Mouse (Mus musculus) MEL (cell line): ENCODE measurements around the gene Il34. TPM values are rescaled to one million over a fixed set of nuclear protein-coding genes. Genes with fewer than 3 reads are reported as not detected.

Source experiments
- DNase-seq: peaks from one replicate; pipeline ENCODE4 v3.0.0; 2011; ENCODE audit warnings: low read depth, low spot score
- H3K27ac ChIP-seq: 2 replicates; pipeline ENCODE4 v1.5.1; 2012; ENCODE audit warnings: low read depth, mild to moderate bottlenecking, control low read depth, low read length, moderate library complexity; ENCODE audit not compliant: control insufficient read depth
- H3K27me3 ChIP-seq, 2 experiments: fragments of 150-350 bp in 1 of 2; sonication (generic) in 1 of 2; 2 replicates each; pipeline ENCODE4 v1.6.1; 2012; ENCODE audit warnings: low read length in 2 of 2, mild to moderate bottlenecking in 2 of 2, improper control_type of control experiment in 1 of 2, moderate library complexity in 1 of 2; ENCODE audit not compliant: insufficient read depth in 2 of 2, control insufficient read depth in 1 of 2
- H3K36me3 ChIP-seq, 2 experiments: 2 replicates each; pipeline ENCODE4 v1.6.1; 2012 to 2014; ENCODE audit warnings: low read length in 2 of 2, improper control_type of control experiment in 1 of 2, inconsistent platforms in 1 of 2, mild to moderate bottlenecking in 1 of 2; ENCODE audit not compliant: insufficient read depth in 2 of 2, control insufficient read depth in 1 of 2
- H3K4me1 ChIP-seq, 2 experiments: fragments of 150-350 bp in 1 of 2; sonication (generic) in 1 of 2; 2 replicates each; pipeline ENCODE4 v1.6.1; 2012; ENCODE audit warnings: low read length in 2 of 2, improper control_type of control experiment in 1 of 2, mild to moderate bottlenecking in 1 of 2; ENCODE audit not compliant: insufficient read depth in 2 of 2, control insufficient read depth in 1 of 2
- H3K4me3 ChIP-seq, 2 experiments: fragments of 150-350 bp in 1 of 2; sonication (generic) in 1 of 2; 2 replicates each; pipeline ENCODE4 v1.5.1; 2012; ENCODE audit warnings: low read depth in 2 of 2, low read length in 2 of 2, mild to moderate bottlenecking in 2 of 2, moderate library complexity in 2 of 2, control low read depth in 1 of 2, improper control_type of control experiment in 1 of 2; ENCODE audit not compliant: control insufficient read depth in 1 of 2, insufficient read depth in 1 of 2
- H3K79me2 ChIP-seq: 2 replicates; pipeline ENCODE4 v1.6.1; 2012; ENCODE audit warnings: mild to moderate bottlenecking, low read length, moderate library complexity; ENCODE audit not compliant: control insufficient read depth, poor library complexity, insufficient read depth
- H3K9ac ChIP-seq: 2 replicates; pipeline ENCODE4 v1.6.1; 2012; ENCODE audit warnings: low read depth, mild to moderate bottlenecking, control low read depth, low read length, moderate library complexity; ENCODE audit not compliant: control insufficient read depth, poor library complexity, severe bottlenecking
- H3K9me3 ChIP-seq: fragments of 150-350 bp; sonication (generic); replicated peaks from 2 replicates; pipeline ENCODE4 v1.6.1; 2012; ENCODE audit warnings: mild to moderate bottlenecking, low read length, improper control_type of control experiment, moderate library complexity; ENCODE audit not compliant: insufficient read depth
- BHLHE40 ChIP-seq: IDR thresholded peaks from 2 replicates; pipeline ENCODE4 v1.6.1; 2012; ENCODE audit warnings: low read depth, mild to moderate bottlenecking, inconsistent platforms, low read length, improper control_type of control experiment, borderline replicate concordance
- CHD1 ChIP-seq: IDR thresholded peaks from 2 replicates; pipeline ENCODE4 v1.6.1; 2012; ENCODE audit warnings: low read depth, mild to moderate bottlenecking, inconsistent platforms, low read length, improper control_type of control experiment
- CHD2 ChIP-seq: IDR thresholded peaks from 2 replicates; pipeline ENCODE4 v1.6.1; 2011; ENCODE audit warnings: low read length, improper control_type of control experiment
- CTCF ChIP-seq, 3 experiments: IDR thresholded peaks in 2 of 3; conservative IDR thresholded peaks in 1 of 3; 2 replicates each; pipeline ENCODE4 v1.5.1; 2011 to 2012; ENCODE audit warnings: low read length in 3 of 3, low read depth in 2 of 3, mild to moderate bottlenecking in 2 of 3, improper control_type of control experiment in 1 of 3, inconsistent platforms in 1 of 3, mixed read lengths in 1 of 3, moderate library complexity in 1 of 3; ENCODE audit not compliant: control insufficient read depth in 1 of 3, insufficient read depth in 1 of 3, poor library complexity in 1 of 3, severe bottlenecking in 1 of 3
- E2F4 ChIP-seq: IDR thresholded peaks from 2 replicates; pipeline ENCODE4 v1.6.1; 2011; ENCODE audit warnings: low read depth, low read length, improper control_type of control experiment, borderline replicate concordance
- ELF1 ChIP-seq: IDR thresholded peaks from 2 replicates; pipeline ENCODE4 v1.6.1; 2014; ENCODE audit warnings: low read depth, mild to moderate bottlenecking, inconsistent platforms, low read length, improper control_type of control experiment, moderate library complexity
- GABPA ChIP-seq: IDR thresholded peaks from 2 replicates; pipeline ENCODE4 v1.6.1; 2012; ENCODE audit warnings: low read depth, mild to moderate bottlenecking, inconsistent platforms, low read length, improper control_type of control experiment, moderate library complexity
- GATA1 ChIP-seq: IDR thresholded peaks from 2 replicates; pipeline ENCODE4 v1.6.1; 2011; ENCODE audit warnings: low read depth, low read length, improper control_type of control experiment
- HCFC1 ChIP-seq: IDR thresholded peaks from 2 replicates; pipeline ENCODE4 v1.6.1; 2012; ENCODE audit warnings: low read depth, mild to moderate bottlenecking, inconsistent platforms, low read length, improper control_type of control experiment, moderate library complexity
- JUND ChIP-seq: IDR thresholded peaks from 2 replicates; pipeline ENCODE4 v1.6.1; 2011; ENCODE audit warnings: low read depth, mild to moderate bottlenecking, improper control_type of control experiment, low read length
- KAT2A ChIP-seq: conservative IDR thresholded peaks from 2 replicates; pipeline ENCODE4 v1.6.1; 2012; ENCODE audit warnings: low read depth, low read length, improper control_type of control experiment, inconsistent platforms
- MAFK ChIP-seq: IDR thresholded peaks from 2 replicates; pipeline ENCODE4 v1.6.1; 2011; ENCODE audit warnings: low read depth, mild to moderate bottlenecking, low read length, improper control_type of control experiment, borderline replicate concordance
- MAZ ChIP-seq: IDR thresholded peaks from 2 replicates; pipeline ENCODE4 v1.6.1; 2012; ENCODE audit warnings: low read depth, mild to moderate bottlenecking, inconsistent platforms, low read length, improper control_type of control experiment
- MXI1 ChIP-seq: IDR thresholded peaks from 2 replicates; pipeline ENCODE4 v1.6.1; 2011; ENCODE audit warnings: mild to moderate bottlenecking, low read depth, low read length, improper control_type of control experiment
- MYC ChIP-seq: IDR thresholded peaks from 2 replicates; pipeline ENCODE4 v1.6.1; 2011; ENCODE audit warnings: low read depth, mild to moderate bottlenecking, low read length, improper control_type of control experiment, moderate library complexity
- NELFE ChIP-seq: IDR thresholded peaks from 2 replicates; pipeline ENCODE4 v1.6.1; 2011; ENCODE audit warnings: low read depth, low read length, improper control_type of control experiment
- NRF1 ChIP-seq: IDR thresholded peaks from 2 replicates; pipeline ENCODE4 v1.6.1; 2014; ENCODE audit warnings: low read depth, mild to moderate bottlenecking, inconsistent platforms, low read length, improper control_type of control experiment, moderate library complexity; ENCODE audit not compliant: poor library complexity, insufficient read depth, severe bottlenecking
- POLR2AphosphoS2 ChIP-seq: IDR thresholded peaks from 2 replicates; pipeline ENCODE4 v1.6.1; 2011; ENCODE audit warnings: low read length, improper control_type of control experiment
- POLR2AphosphoS5 ChIP-seq: IDR thresholded peaks from 2 replicates; pipeline ENCODE4 v1.6.1; 2012; ENCODE audit warnings: low read depth, borderline replicate concordance, mild to moderate bottlenecking, inconsistent platforms, low read length, moderate library complexity, mixed read lengths
- RCOR1 ChIP-seq: IDR thresholded peaks from 2 replicates; pipeline ENCODE4 v1.6.1; 2012; ENCODE audit warnings: low read depth, mild to moderate bottlenecking, inconsistent platforms, low read length, improper control_type of control experiment
- SIN3A ChIP-seq: IDR thresholded peaks from 2 replicates; pipeline ENCODE4 v1.6.1; 2012; ENCODE audit warnings: low read length, improper control_type of control experiment, inconsistent platforms
- TAL1 ChIP-seq: IDR thresholded peaks from 2 replicates; pipeline ENCODE4 v1.6.1; 2012; ENCODE audit warnings: mild to moderate bottlenecking, inconsistent platforms, low read length, moderate library complexity, mixed read lengths
- TBP ChIP-seq: IDR thresholded peaks from 2 replicates; pipeline ENCODE4 v1.8.0; 2011; ENCODE audit warnings: low read depth, low read length, improper control_type of control experiment
- TCF12 ChIP-seq: IDR thresholded peaks from 2 replicates; pipeline ENCODE4 v1.6.1; 2014; ENCODE audit warnings: low read depth, mild to moderate bottlenecking, inconsistent platforms, low read length, improper control_type of control experiment, moderate library complexity
- UBTF ChIP-seq: IDR thresholded peaks from 2 replicates; pipeline ENCODE4 v1.6.1; 2012; ENCODE audit warnings: low read depth, mild to moderate bottlenecking, inconsistent platforms, low read length, improper control_type of control experiment, moderate library complexity, borderline replicate concordance; ENCODE audit not compliant: insufficient read depth
- USF2 ChIP-seq, 2 experiments: IDR thresholded peaks; 2 replicates each; pipeline ENCODE4 v1.6.1; 2011 to 2012; ENCODE audit warnings: improper control_type of control experiment in 2 of 2, low read length in 2 of 2, borderline replicate concordance in 1 of 2, inconsistent platforms in 1 of 2, low read depth in 1 of 2, mild to moderate bottlenecking in 1 of 2; ENCODE audit not compliant: insufficient read depth in 1 of 2
- ZC3H11A ChIP-seq: IDR thresholded peaks from 2 replicates; pipeline ENCODE4 v1.6.1; 2012; ENCODE audit warnings: low read depth, mild to moderate bottlenecking, inconsistent platforms, low read length, improper control_type of control experiment
- ZKSCAN1 ChIP-seq: IDR thresholded peaks from 2 replicates; pipeline ENCODE4 v1.6.1; 2012; ENCODE audit warnings: low read depth, mild to moderate bottlenecking, inconsistent platforms, low read length, improper control_type of control experiment, moderate library complexity
- ZNF384 ChIP-seq: IDR thresholded peaks from 2 replicates; pipeline ENCODE4 v1.6.1; 2012; ENCODE audit warnings: low read depth, mild to moderate bottlenecking, inconsistent platforms, low read length, improper control_type of control experiment
- polyA plus RNA-seq, 2 experiments: library from polyadenylated mRNA; stranded (reverse) in 1 of 2; unstranded in 1 of 2; fragments of >175 nt in 1 of 2; fragments of >200 nt in 1 of 2; gene quantifications; 2 replicates each; pipeline versions ENCODE4 v1.2.1 to v1.2.4; 2012; ENCODE audit warnings: low replicate concordance in 2 of 2, low read depth in 1 of 2; ENCODE audit not compliant: insufficient read length in 2 of 2, insufficient read depth in 1 of 2, missing spikeins in 1 of 2
- total RNA-seq: library from RNA; depleted of rRNA; stranded (reverse); fragments of 300-350 nt; gene quantifications from 2 replicates; pipeline ENCODE4 v1.2.3, GENCODE M21; 2012

The Il34 gene
- total and polyA plus RNA-seq, 3 experiments, result 0.12 to 0.18 TPM; not detected in 1

DNA sequence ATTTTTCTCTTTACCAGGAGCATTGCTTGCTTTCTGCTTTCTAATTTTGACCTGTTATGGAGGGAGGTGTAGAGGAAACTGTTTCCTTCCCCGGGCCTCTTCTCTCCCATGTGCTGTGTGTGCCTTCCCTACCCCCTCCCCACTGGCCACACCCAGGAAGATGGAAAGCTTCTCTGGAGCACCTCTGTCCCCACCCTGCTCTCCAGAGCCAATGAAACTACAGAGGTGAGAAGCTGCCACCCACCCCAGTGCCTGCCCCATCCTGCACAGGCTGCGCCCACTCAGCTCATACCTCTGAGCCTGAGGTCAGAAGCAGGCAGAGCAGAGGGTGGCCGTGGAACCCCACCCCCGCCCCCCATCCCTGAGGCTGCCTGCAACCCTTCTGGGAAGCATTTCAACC is 51.0 kb downstream of the Il34 start (continued):
- no peak for TF ChIP-seq USF2 (IDR thresholded peaks at IDR 0.05; ENCODE audit: borderline replicate concordance in 1 of 2, insufficient read depth in 1 of 2, low read depth in 1 of 2, low read length in 2 of 2)

DNA sequence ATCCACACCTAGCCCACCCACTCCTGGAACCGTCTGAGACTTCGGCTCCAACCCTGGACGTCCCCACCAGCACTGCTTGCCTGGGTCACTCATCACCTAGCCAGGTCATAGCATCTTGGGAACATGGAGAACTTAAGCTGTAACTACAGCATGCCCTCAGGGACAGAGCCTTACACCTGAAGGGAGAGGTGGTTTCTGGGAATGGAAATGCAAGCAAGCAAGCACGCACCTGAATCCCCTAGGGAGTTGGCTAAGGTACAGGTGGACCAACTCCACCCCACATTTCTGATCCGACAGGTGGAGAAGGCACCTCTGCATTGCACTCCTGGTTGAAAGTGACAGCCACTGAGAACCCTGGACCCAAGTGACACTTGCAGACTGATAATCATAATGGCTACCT is 54.2 kb downstream of the Il34 start:
- peaks cover 0 to 28% of the 10 kb centered on the region in 2 experiments for H3K4me1 ChIP-seq
- no peaks in the 10 kb centered on the region; the same call in 1 of the 2 replicates for H3K79me2 ChIP-seq
- no peak overlapping the region for H3K27ac ChIP-seq
- no peak for DNase-seq
- H3K4me3 ChIP-seq, result no peak overlapping the region
- H3K27me3 ChIP-seq, result no peaks in the 10 kb centered on the region
- peaks cover 0 to 7% of the 10 kb centered on the region in 2 experiments; a peak in 2 of 4 replicates for H3K36me3 ChIP-seq
- TF ChIP-seq TBP (no peak), POLR2AphosphoS5 (no peak)
- TF ChIP-seq, all 39 proteins: peak for 0
- H3K9ac ChIP-seq, result no peak overlapping the region
- H3K9me3 ChIP-seq, result no peaks in the 10 kb centered on the region

DNA sequence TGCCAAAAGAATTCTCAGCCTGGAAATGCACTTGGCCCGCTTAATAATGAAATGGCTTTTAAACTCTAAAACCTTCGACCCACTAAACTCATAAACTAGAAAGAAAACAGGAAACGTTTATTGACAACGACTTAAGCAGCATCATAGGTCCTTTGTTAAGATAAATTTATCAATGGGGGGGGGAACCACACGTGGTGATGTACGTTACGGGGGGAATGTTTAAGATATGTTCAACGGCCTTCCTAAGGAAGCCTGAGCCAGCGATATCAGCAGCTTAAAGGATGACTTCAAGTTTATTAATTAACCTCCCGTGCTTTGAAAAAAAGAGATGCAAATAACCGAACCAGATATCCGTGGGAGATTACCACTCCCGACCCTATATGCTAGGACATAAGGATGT is 55.5 kb downstream of the Il34 start:
- no peak for DNase-seq
- H3K36me3 ChIP-seq, result peaks cover 0 to 7% of the 10 kb centered on the region in 2 experiments; a peak in 2 of 4 replicates
- H3K27ac ChIP-seq, result peak overlapping the region; percentile 8; the same call in 1 of the 2 replicates
- peak overlapping the region; percentile 33 for H3K9ac ChIP-seq
- no peaks in the 10 kb centered on the region for H3K27me3 ChIP-seq
- peak overlapping the region; percentile 20 to 48 for H3K4me3 ChIP-seq
- H3K79me2 ChIP-seq, result no peaks in the 10 kb centered on the region; the same call in 1 of the 2 replicates
- peaks cover 0 to 26% of the 10 kb centered on the region in 2 experiments for H3K4me1 ChIP-seq
- H3K9me3 ChIP-seq, result no peaks in the 10 kb centered on the region
- TF ChIP-seq MYC, result no peak
- TF ChIP-seq HCFC1, result no peak
- 0 out of 2 replicates have a peak, but pooled peaks have one; percentile 8 for TF ChIP-seq TCF12
- no peak for TF ChIP-seq ZKSCAN1
- TF ChIP-seq KAT2A, result no peak
- TF ChIP-seq RCOR1, result no peak
- no peak for TF ChIP-seq TBP
- TF ChIP-seq NELFE, result no peak
- TF ChIP-seq POLR2AphosphoS2, result no peak
- no peak for TF ChIP-seq UBTF
- TF ChIP-seq MAFK, result no peak
- TF ChIP-seq NRF1, result no peak
- no peak for TF ChIP-seq USF2 (IDR thresholded peaks at IDR 0.05; ENCODE audit: borderline replicate concordance in 1 of 2, insufficient read depth in 1 of 2, low read depth in 1 of 2, low read length in 2 of 2)
- no peak for TF ChIP-seq CTCF (IDR thresholded peaks at IDR 0.05 in 2 of 3, conservative IDR thresholded peaks at IDR 0.05 in 1 of 3; ENCODE audit: control insufficient read depth in 1 of 3, insufficient read depth in 1 of 3, low read depth in 2 of 3, low read length in 3 of 3, poor library complexity in 1 of 3, severe bottlenecking in 1 of 3)
- no peak for TF ChIP-seq BHLHE40
- TF ChIP-seq CHD2, result no peak
- TF ChIP-seq SIN3A, result peak; percentile 12; the same call in 1 of the 2 replicates
- no peak for TF ChIP-seq ZC3H11A
- TF ChIP-seq TAL1, result no peak
- no peak for TF ChIP-seq JUND
- TF ChIP-seq GATA1, result peak; percentile 20; the same call in 1 of the 2 replicates
- no peak for TF ChIP-seq ELF1
- no peak for TF ChIP-seq GABPA
- TF ChIP-seq E2F4, result no peak
- TF ChIP-seq MXI1, result peak; percentile 67
- TF ChIP-seq MAZ, result no peak
- TF ChIP-seq ZNF384, result 0 out of 2 replicates have a peak, but pooled peaks have one; percentile 31
- TF ChIP-seq CHD1, result no peak
